Mouse (Mus musculus) bone marrow macrophage, adult 2 months (primary cell): ENCODE measurements around the gene a. TPM values are rescaled to one million over a fixed set of nuclear protein-coding genes. Genes with fewer than 3 reads are reported as not detected.

Source experiments
- H3K27ac ChIP-seq: 2 replicates; pipeline ENCODE4 v1.5.1; 2012; ENCODE audit warnings: low read depth, low read length; ENCODE audit not compliant: insufficient read depth
- H3K4me1 ChIP-seq: 2 replicates; pipeline ENCODE4 v1.6.1; 2012; ENCODE audit warnings: low read length; ENCODE audit not compliant: control insufficient read depth, insufficient read depth
- H3K4me3 ChIP-seq: 2 replicates; pipeline ENCODE4 v1.5.1; 2012; ENCODE audit warnings: mild to moderate bottlenecking, low read length, moderate library complexity; ENCODE audit not compliant: insufficient read depth
- CTCF ChIP-seq: IDR thresholded peaks from 2 replicates; pipeline ENCODE4 v1.5.1; 2012; ENCODE audit warnings: low read depth, mild to moderate bottlenecking, low read length, moderate library complexity
- POLR2A ChIP-seq: IDR thresholded peaks from 2 replicates; pipeline ENCODE4 v1.6.1; 2012; ENCODE audit warnings: mild to moderate bottlenecking, low read depth, low read length, borderline replicate concordance
- polyA plus RNA-seq: library from polyadenylated mRNA; stranded (reverse); fragments of >200 nt; gene quantifications from 2 replicates; pipeline ENCODE4 v1.2.4, GENCODE M21; 2012; ENCODE audit not compliant: missing spikeins, insufficient read depth, insufficient read length

The a gene
- polyA plus RNA-seq, 1 experiment: not detected

DNA sequence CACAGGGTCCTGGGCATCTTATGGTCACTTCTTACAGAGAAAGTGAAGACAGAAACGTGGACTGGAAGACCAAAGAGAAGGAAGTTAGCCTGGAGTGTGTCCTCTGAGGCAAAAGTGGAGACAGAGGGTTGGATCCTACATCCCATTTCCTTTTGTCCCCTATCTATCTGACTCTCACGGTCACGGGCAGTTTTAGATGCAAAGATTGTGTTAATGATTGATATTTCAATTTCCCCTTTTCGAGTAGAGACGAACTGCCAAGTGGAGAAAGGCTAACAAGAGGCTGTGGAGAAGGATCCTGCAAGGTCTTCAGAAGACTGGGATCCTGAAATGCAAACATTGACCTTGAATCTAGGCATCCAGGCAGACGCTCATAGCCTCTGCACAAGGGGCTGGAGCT lies 297.1 kb downstream of the a start:
- Histone ChIP-seq H3K4me1 (no peaks in the 10 kb centered on the region), H3K27ac (no peak overlapping the region)
- TF ChIP-seq POLR2A (no peak), CTCF (no peak)

DNA sequence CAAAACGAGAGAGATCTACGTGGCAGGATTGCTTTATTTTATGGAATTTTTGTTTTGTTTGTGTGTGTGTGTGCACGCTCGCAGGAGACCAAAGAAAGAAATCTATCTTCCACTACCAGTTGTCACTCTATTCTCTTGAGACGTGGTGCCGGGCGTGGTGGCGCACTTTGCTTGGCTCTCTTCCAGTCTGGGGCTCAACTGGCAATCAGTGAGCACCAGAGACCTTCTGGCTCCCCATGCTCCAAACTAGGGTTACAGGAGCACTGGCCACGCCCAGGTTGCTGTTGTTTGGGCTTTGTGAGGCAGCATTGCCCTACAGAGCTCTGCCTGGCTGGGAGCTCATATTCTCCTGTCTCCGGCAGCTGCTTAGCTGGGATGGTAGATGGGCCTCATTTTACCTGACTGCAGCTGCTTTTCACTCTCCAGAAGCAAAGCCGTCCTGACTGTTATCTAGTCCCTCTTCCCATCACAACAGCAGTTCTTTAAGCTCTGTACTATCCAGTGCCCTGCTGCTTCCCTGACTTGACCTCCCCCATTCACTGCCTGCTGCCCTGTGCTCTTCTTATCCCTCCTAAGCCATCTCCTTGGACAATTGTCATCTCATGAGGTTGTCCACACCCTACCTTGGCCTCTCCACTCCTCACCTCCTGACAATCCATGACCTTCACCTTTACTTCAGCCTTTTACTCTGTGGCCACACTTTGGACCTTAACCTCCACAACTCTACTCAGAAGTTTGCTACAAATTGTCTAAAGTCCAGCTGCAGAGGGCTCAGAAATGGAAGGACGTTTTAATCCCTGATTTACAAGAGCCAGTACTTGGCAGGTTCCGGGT lies 299.9 kb downstream of the a start:
- no peak for TF ChIP-seq CTCF
- no peak for TF ChIP-seq POLR2A
- Histone ChIP-seq H3K27ac (no peak overlapping the region), H3K4me1 (no peaks in the 10 kb centered on the region), H3K4me3 (no peak overlapping the region)

More for the DNA sequence above, 297.1 kb downstream of the a start:
- H3K4me3 ChIP-seq: no peak overlapping the region

DNA sequence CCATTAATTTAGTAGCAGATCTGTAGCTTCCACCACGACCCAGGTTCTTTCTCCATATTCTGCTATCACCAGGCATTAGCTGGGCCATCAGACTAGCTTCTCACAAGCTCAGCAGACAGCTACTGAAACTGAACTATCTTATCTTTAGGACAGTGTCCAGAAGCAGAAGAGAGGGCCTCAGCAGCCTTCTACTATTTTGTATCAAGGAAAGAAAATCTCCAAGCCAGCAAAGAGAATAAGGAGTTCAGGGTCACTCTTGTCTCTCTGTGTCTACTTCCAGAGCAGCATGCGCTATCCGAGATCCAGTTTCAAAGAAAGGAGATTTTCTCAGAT lies 300.5 kb downstream of the a start:
- no peak overlapping the region for H3K4me3 ChIP-seq
- H3K4me1 ChIP-seq: no peaks in the 10 kb centered on the region
- H3K27ac ChIP-seq: no peak overlapping the region
- TF ChIP-seq POLR2A (no peak), CTCF (no peak)

DNA sequence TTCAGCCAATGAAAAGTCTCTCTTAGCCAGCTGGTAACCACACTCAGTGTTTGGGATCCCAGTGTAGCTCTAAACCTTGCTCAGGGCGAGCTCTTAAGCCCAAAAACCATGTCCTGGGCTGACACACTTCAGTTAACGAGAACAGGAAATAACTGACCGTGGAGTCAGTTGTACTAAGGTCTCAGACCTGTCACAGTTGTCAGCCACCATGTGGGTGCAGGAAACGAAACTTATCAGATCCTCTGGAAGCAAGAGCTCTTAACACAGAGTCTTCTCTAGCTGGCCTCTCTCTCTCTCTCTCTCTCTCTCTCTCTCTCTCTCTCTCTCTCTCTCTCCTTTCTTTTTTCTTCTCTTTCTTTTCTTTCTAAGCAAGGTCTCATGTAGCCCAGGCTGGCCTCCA lies 302.2 kb downstream of the a start:
- TF ChIP-seq CTCF: no peak
- no peak for TF ChIP-seq POLR2A
- H3K27ac ChIP-seq: no peak overlapping the region
- no peak overlapping the region for H3K4me3 ChIP-seq
- no peaks in the 10 kb centered on the region for H3K4me1 ChIP-seq

DNA sequence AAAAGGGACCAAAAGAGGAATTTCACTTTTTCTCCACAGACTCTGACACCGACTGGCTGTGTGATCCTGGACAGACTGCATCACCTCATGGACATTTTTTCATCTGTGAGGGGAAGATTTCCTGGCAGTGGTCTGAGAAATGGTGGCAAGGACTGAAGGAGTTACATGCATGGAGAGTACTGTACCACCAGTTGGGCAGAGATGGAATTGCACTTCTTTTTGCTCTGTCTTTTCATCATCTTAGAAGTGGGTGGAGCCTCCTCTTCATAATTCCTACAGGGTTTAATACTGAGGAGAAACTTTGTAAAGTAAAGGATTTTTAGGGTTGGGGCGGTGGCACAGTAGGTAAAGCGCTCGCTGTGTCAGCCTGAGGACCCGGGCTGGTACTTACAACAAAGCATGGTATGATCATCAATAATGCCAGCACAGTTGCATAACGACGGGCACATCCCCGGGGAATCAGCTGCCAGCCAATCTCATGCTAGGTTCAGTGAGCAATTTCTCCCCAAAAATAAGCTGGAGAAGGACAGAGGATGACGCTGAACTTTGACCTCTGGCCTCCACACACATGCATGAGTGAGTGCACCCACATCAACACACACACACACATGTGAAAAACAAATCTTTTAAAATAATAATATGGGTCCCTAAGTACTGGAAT lies 307.6 kb downstream of the a start:
- Histone ChIP-seq H3K4me3 (no peak overlapping the region), H3K4me1 (peaks cover 18% of the 10 kb centered on the region), H3K27ac (no peak overlapping the region)
- TF ChIP-seq POLR2A (no peak), CTCF (no peak)

DNA sequence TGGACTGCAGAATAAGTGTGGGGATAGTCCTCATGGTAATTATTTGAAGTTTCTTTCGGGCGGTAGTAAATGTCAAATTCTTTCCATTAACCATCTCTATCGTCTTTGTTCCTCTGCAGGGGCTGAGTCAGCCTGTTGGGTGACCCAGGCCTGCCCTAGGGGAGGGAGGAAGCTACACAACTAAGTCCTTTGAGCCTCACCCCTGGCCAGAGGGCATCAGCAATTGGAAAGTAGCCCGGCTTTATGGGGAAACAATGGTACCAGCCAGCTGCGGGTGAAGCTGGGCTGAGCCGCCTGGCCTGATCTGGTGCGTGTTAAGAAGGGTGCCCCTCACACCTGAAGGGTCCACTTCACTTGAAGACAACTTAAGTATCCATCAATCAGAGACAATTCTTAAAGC lies 308.2 kb downstream of the a start:
- peaks cover 18% of the 10 kb centered on the region for H3K4me1 ChIP-seq
- TF ChIP-seq CTCF (no peak), POLR2A (no peak)
- H3K4me3 ChIP-seq: no peak overlapping the region
- H3K27ac ChIP-seq: no peak overlapping the region

DNA sequence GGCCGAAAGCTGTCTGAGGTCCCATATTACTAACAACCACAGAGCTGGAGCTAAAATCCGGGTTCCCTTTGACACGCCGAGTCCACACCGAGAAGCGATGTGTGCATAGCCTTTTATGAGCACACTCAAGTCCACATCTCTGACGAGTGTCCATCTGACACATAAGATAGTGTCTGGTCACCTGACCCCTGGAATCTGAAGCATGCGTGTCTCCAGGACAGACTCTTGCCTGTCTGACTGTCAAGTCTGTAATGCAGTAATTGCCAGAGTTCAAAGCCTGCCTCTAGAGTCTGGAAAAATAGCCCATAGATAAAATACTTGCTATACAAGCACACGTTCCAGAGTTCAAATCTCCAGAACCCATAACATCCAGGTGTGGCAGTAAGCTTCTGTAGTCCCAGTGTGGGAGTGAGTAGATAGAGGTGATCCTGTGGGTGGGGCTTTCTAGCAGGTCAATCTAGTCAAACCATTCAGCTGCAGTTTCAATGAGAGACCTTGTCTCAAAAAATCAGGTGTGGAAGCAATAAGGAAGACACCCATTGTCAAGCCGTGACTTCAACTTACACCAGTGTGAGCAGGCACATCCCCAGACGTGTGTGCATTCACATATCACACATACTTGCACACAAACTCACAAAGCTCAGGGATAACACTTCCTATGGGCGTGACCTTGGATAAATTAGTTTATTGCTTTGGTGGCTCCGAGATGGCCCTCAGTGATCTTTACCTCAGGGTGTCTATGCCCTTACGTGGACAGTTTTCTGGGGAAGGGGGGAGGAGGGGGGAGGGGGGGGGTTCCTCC lies 309.0 kb downstream of the a start:
- TF ChIP-seq POLR2A (no peak), CTCF (no peak)
- H3K4me1 ChIP-seq: peaks cover 18% of the 10 kb centered on the region
- H3K4me3 ChIP-seq: no peak overlapping the region
- H3K27ac ChIP-seq: 0 out of 2 replicates have a peak overlapping the region, but pooled peaks have one; percentile 6

Other genes with a start within 250 kb of the a start
- 1.1 TPM in 1 of 2 replicates, not detected in the other for gene 1700003F12Rik, start 244.3 kb upstream of the a start, polyA plus RNA-seq
- gene Actl10, start 239.6 kb upstream of the a start, polyA plus RNA-seq: not detected in 2 replicates
- 0.95 TPM in 1 of 2 replicates, not detected in the other for gene Necab3, start 232.5 kb upstream of the a start, polyA plus RNA-seq
- 25.5 and 29.2 TPM in 2 replicates for gene E2f1, start 221.5 kb upstream of the a start, polyA plus RNA-seq
- gene Pxmp4, start 187.7 kb upstream of the a start, polyA plus RNA-seq: 22.6 and 22.8 TPM in 2 replicates
- 1.4 and 2.4 TPM in 2 replicates for gene Zfp341, start 178.1 kb upstream of the a start, polyA plus RNA-seq
- gene 4930519P11Rik, start 178.0 kb upstream of the a start, polyA plus RNA-seq: not detected in 2 replicates
- gene Chmp4b, start 139.7 kb upstream of the a start, polyA plus RNA-seq: 217 and 221 TPM in 2 replicates
- not detected in 2 replicates for gene Gm14214, start 21.4 kb upstream of the a start, polyA plus RNA-seq
- gene Raly, start 306 bp upstream of the a start, polyA plus RNA-seq: 108 and 129 TPM in 2 replicates
- 53.3 and 55.4 TPM in 2 replicates for gene Eif2s2, start 101.5 kb downstream of the a start, polyA plus RNA-seq
- gene Gm14226, start 226.9 kb downstream of the a start, polyA plus RNA-seq: not detected in 2 replicates